Mouse (Mus musculus): ENCODE measurements at regions not wholly inside any gene's neighbourhood (a gene's known extent, or its start where the extent isn't known, plus 50 kb on each side); places are given as distances from the start of the nearest gene placed in this dataset.

DNA sequence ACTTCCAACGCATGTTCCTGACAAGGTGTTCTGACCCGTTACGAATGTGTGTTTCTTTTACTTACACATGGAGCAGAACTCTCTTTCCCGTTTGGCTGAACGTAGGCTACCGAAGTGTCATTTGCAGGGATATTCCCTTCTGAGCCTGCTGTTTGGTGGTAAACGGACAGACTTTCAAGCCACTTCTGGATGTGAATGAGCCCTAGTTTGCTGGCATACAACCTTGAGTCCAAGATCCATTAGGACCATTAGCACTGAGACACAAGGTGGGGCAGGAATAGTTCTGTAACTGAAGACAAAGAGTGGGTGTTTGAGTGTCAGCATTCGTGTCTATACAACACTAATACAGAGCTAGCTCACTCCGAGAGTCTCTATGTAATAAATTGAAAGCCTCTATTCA is 113.3 kb upstream of the Rmdn2 start:
- DNase-seq (ENCODE audit: low spot score) = no peak

DNA sequence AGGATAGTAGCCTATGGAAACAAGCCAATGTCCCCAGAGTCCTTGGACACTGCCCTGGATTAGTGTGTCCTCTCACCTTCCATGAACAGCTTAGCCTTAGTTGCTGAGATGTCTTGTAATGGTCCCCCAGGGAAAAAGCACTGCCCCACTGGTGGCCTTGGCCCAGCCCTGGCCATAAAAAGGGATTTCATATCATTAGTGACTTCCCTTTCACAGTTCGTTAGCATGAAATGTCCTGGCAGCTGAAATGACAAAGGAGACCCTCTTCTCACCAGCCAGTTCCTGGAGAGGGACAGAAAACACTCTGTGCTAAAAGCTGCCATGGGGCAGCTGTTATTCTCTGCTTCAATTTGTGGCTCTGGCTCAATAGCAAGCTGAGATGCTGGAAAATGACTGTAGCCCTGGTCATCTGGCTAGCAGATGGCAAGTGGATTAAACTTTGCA is 110.6 kb upstream of the Rmdn2 start:
- DNase-seq (ENCODE audit: low spot score) = no peak

GRCm38 (mm10) chr17:79501926-79502325 is 109.7 kb upstream of the Rmdn2 start:
- DNase-seq (ENCODE audit: low spot score) = no peak

GRCm38 (mm10) chr17:79503037-79503436 is 108.6 kb upstream of the Rmdn2 start:
- no peak for DNase-seq (ENCODE audit: low spot score)

GRCm38 (mm10) chr17:79504209-79504608 is 107.5 kb upstream of the Rmdn2 start:
- no peak for DNase-seq (ENCODE audit: low spot score)

DNA sequence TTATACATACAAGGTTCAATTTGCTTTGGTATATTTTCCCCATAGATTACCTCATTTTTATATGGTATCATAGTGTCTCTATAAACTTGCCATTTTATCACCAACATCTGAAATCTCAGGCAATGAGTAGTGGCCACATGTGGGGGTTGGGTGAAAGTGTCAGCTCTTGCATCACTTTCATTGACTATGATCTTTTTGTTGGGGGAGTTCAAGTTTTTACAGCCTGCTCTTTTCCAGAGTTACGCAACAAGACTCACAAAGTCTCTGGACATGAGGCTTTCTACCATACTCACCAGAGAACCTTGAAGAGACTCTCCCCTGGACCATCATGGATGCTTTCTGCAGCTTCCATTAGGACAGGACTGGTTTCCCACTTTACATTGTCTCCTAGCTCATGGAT is 106.1 kb upstream of the Rmdn2 start:
- DNase-seq (ENCODE audit: low spot score) = no peak

- no peak for DNase-seq (ENCODE audit: low spot score)
Observed at GRCm38 (mm10) chr17:79509281-79509680, 102.4 kb upstream of the Rmdn2 start.

DNA sequence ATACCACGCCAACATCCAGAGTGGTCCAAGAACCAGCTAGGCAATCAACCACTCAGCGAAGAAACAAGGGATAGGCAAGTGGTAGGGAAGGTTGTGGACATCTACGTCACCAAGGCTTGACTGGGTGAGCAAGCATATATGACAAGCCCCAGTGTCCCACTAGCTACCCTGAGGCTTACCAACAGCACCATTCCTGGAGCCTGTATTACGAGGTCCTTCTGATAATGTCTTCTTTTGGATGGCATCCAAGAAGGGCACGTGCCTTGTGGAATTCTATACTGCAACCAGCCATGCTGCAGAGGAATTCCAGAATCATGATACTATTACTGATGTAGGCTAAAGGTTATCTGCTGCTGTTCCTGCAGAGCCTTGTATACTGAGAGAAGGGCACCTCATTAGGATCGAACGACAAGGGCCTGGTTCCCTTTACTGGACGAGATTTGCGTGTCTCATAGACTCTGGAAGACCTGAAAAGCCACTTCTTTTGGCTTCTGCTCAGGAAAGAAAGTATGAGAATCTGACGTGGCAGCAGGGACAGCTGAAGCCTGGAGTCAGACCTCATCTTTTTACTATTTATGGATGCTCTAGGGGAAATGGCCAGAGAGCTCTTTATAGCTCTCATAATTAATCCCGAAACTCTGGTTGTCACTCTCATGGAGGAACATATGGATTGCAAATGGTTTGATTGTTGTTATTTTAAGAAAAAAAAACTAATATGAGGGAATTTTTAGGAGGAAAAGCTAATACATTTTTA is 101.5 kb upstream of the Rmdn2 start:
- no peak for DNase-seq (ENCODE audit: low spot score)

- no peak for DNase-seq (ENCODE audit: low spot score)
Observed at GRCm38 (mm10) chr17:79511218-79511617, 100.4 kb upstream of the Rmdn2 start.

DNA sequence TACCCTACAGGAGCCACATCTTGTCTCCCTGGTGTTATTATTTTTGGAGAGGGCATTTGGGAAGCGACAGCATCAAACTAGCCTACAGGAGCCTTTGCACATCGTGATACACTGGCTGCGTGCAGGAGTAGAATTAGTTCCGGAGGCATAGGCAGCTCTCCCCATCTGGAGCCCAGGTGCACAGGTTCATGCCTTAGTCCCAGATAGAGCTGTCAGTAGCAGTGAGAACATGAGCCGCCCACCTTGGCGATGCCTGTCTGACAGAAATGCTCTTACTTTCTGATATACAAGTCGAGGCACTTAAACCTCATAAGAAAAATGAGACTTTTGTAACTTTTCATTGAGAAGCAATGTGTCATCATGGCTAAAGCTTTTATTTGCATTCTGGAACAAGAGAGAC is 97.6 kb upstream of the Rmdn2 start:
- DNase-seq (ENCODE audit: low spot score) = no peak

- no peak for DNase-seq (ENCODE audit: low spot score)
Observed at GRCm38 (mm10) chr17:79518185-79518584, 93.5 kb upstream of the Rmdn2 start.

GRCm38 (mm10) chr17:79518696-79519095 is 93.0 kb upstream of the Rmdn2 start:
- no peak for DNase-seq (ENCODE audit: low spot score)

- no peak for DNase-seq (ENCODE audit: low spot score)
Observed at GRCm38 (mm10) chr17:79519356-79519755, 92.3 kb upstream of the Rmdn2 start.

- DNase-seq (ENCODE audit: low spot score) = no peak
Observed at GRCm38 (mm10) chr17:79520283-79520682, 91.4 kb upstream of the Rmdn2 start.

DNA sequence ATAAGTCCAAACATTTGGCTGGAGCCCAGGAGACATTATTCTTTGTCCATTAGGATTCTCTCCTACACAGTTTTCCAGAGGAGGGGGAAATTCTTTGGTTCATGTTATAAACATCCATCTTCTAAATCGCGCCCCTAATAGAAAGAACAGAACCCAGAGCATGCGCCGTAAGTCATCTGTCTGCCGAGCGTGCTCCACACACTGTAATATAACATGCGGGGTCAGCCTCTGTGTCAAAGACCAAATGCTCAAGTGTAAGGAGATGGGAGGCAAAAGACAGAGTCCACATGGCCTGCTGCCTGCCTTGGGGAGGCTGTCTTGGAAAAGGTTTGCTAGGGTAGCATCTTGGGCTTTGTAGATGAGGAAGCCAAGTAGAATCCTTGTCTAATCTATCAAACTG is 90.0 kb upstream of the Rmdn2 start:
- DNase-seq (ENCODE audit: low spot score) = no peak

DNA sequence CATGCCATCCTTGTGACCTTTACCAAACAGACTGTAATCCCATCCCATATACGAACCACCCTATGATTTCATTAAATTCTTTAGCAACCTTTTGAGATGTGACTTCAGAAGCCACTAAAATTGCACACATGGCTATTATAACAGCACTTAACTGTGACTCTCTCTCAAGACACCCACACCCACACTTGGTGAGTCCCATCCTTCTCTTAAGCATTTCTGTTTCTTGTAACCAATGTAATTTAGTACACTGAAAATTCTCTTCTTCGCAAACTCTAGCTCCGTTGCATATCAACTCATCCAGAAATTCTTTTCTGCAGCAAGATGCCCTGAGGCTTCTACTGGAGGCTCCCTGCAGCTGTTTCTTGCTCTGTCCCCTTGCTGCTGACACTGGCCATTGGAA is 88.4 kb upstream of the Rmdn2 start:
- no peak for DNase-seq (ENCODE audit: low spot score)

DNA sequence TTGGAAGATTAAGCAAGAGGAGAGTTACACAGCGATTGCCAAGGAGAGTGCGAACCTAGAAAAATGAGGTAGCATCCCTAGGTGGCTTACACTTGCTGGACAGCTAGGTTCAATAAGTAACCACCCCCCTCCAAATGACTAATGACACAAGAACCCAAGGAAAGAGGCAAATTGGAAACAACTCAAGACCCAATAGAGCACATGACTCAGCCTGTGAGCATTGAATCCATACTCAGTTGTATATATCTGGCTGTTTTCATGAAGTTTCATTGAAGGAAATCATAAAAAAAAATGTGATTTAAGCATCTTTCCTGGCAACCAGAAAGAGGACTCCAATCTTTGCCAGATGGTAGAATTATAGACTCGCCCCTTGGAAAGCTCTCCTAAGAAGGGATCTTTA is 84.3 kb upstream of the Rmdn2 start:
- DNase-seq (ENCODE audit: low spot score) = no peak

GRCm38 (mm10) chr17:79536549-79536948 is 75.1 kb upstream of the Rmdn2 start:
- no peak for DNase-seq (ENCODE audit: low spot score)

DNA sequence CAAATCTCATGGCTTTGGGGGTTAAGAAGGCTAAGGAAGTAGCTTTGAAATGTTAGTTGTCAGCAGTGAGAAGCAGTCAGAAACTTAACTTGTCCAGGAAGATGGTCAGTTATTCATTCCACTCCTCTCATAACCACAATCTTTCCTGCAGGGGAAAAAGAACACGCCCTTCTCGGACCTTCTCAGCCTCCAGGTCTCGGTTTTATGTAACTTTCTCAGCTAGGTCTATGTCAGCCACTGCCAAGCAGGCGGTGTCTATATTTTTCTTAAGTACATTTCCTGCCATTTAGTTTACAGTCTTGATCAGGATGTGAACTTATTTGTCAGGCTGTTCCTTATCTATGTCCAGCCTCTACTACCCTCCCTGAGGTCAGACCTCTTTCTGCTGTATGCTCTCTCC is 72.9 kb upstream of the Rmdn2 start:
- DNase-seq (ENCODE audit: low spot score) = no peak

DNA sequence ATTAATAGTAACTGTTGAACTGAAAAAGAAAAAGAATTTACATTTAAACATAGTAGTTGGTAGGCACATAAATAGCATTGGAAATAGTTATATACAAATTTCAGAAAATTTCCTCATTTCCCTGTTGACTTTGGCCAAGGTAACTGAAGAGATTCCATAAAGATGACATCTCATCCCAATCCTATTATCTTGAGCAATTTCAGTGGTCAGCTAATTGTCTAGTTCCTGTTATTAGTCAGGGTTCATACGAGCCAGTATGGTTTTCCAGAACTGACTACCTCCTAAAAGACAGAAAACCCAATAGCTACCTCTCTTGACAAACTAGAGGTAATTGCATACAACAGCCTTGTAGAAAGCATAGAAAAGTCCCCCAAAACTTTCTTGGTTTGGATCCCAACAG is 71.6 kb upstream of the Rmdn2 start:
- no peak for DNase-seq (ENCODE audit: low spot score)

DNA sequence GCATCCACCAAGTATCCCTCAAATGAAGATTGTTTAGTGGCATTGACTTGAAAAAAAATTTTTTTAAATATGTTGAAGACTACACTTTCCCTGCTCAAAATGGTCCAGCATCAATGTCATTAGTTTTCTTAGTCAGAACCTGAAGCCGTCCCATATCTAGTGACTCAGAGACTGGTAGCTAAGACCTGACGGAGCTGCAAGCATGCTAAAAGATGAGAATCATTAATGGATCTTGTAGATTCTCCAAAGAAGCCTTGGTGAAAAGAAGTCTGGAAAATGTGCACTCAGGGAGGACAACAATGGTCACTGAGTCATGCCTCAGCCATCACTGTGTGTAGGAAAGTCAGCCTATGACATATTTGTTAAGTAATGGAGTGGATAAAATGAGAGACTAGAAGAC is 71.2 kb upstream of the Rmdn2 start:
- DNase-seq (ENCODE audit: low spot score) = no peak

DNA sequence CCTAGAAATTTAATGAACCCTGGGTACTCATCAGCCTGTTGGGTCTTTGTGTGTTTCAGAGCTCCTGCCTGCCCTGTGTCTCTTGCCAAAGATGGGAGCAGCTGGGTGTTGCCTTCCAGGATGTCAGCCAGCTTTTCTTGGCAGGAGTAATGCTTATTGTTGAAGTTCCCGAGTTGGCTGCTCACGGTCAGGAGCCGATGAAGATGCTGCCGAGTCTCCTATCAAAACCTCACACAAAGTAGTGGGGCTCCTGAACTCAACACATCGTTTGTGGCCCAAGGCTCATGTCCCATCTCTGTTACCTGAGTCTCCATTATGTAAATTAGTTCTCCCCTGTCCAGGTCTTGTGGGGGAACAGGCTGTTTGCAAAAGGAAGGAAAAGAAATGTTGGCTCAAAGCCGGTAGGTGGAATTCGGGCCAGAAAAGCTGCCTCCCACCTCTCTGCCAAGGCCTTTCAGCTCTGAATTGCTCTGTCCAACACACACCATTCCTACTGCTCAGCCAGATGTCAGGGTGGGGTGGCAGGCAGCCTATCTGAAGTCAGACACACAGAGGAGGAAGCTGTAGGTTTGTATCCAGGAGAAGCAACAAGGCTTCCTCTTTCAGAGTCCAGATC is 67.6 kb upstream of the Rmdn2 start:
- DNase-seq (ENCODE audit: low spot score) = peak; percentile 76

DNA sequence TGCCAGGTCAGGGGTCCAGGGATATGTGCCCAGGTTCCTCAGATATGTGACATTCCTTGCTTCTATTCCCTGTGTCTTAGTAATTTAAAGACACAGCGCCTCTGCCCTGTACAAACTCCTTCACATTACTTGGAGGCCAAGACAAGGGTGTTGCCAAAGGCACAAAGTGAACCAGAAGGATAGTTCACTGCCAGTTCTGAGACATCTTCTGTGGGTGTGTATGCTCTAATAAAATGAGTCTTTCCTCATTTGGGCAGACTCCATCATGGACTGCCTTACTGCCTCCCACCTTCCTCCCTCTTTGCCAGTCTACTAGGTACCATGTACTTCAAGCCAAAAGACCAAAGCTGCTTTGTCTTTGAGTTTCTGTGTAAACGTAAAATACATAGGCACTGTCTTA is 65.8 kb upstream of the Rmdn2 start:
- no peak for DNase-seq (ENCODE audit: low spot score)

GRCm38 (mm10) chr17:79547075-79547474 is 64.6 kb upstream of the Rmdn2 start:
- DNase-seq (ENCODE audit: low spot score) = no peak
